Mouse (Mus musculus) midbrain, embryonic 16.5 days (tissue): ENCODE measurements around the gene Tspan5. TPM values are rescaled to one million over a fixed set of nuclear protein-coding genes. Genes with fewer than 3 reads are reported as not detected.

ENCODE experiments used
- ATAC-seq: fragments of 200-750 bp; cut with Nextera tagmentation; 2 replicates; pipeline ENCODE4 v1.8.0; 2017; ENCODE audit warnings: moderate TSS enrichment
- H3K27ac ChIP-seq: fragments of 300-500 bp; sonication (generic); 2 replicates; pipeline ENCODE4 v1.5.1; 2014; ENCODE audit warnings: mild to moderate bottlenecking, low read length, mixed read lengths
- H3K27me3 ChIP-seq: fragments of 300-500 bp; sonication (generic); 2 replicates; pipeline ENCODE4 v1.6.1; 2014; ENCODE audit warnings: low read depth, low read length, mixed read lengths; ENCODE audit not compliant: control insufficient read depth, insufficient read depth
- H3K36me3 ChIP-seq: fragments of 300-500 bp; sonication (generic); 2 replicates; pipeline ENCODE4 v1.6.1; 2014; ENCODE audit warnings: mild to moderate bottlenecking, low read length, moderate library complexity, mixed read lengths; ENCODE audit not compliant: control insufficient read depth, insufficient read depth
- H3K4me1 ChIP-seq: fragments of 300-500 bp; sonication (generic); 2 replicates; pipeline ENCODE4 v1.6.1; 2014; ENCODE audit warnings: mild to moderate bottlenecking, low read length, mixed read lengths; ENCODE audit not compliant: control insufficient read depth, insufficient read depth
- H3K4me2 ChIP-seq: fragments of 300-500 bp; sonication (generic); 2 replicates; pipeline ENCODE4 v1.6.1; 2014; ENCODE audit warnings: mild to moderate bottlenecking, low read length, mixed read lengths
- H3K4me3 ChIP-seq: fragments of 300-500 bp; sonication (generic); 2 replicates; pipeline ENCODE4 v1.5.1; 2014; ENCODE audit warnings: low read depth, mild to moderate bottlenecking, low read length, moderate library complexity, mixed read lengths
- H3K9ac ChIP-seq: fragments of 300-500 bp; sonication (generic); 2 replicates; pipeline ENCODE4 v1.6.1; 2014; ENCODE audit warnings: low read depth, low read length, mixed read lengths
- H3K9me3 ChIP-seq: fragments of 300-500 bp; sonication (generic); replicated peaks from 2 replicates; pipeline ENCODE4 v1.6.1; 2014; ENCODE audit warnings: mild to moderate bottlenecking, low read length, mixed read lengths; ENCODE audit not compliant: control insufficient read depth, poor library complexity, severe bottlenecking
- WGBS: fragments of 180-500 bp; shearing (Covaris S2); extraction: QIAGEN DNeasy Blood & Tissue Kit; methylation state at CpG from one replicate; pipeline ENCODE4 v1.1.7; 2014; 5-methylcytosine and 5-hydroxymethylcytosine counted together
- polyA plus RNA-seq: library from polyadenylated mRNA; unstranded; fragments of >200 nt; fragmentation: Nextera tagmentation; extraction: Ambion mirVana; gene quantifications from 2 replicates; pipeline ENCODE4 v1.2.1, GENCODE M21; 2015

The Tspan5 gene
- polyA plus RNA-seq, 1 experiment from 2014 or later, result 101 TPM

GRCm38 (mm10) chr3:138876418-138876817 is 134.4 kb downstream of the Tspan5 start:
- no peak for ATAC-seq
- H3K9me3 ChIP-seq, result no peaks in the 10 kb centered on the region
- no peaks in the 10 kb centered on the region for H3K27me3 ChIP-seq
- WGBS, result 85% methylated on average over 10 of the region's 10 CpGs
- no peak overlapping the region for H3K9ac ChIP-seq
- 0 out of 2 replicates have a peak, but pooled peaks cover 7% of the 10 kb centered on the region for H3K36me3 ChIP-seq
- no peak overlapping the region for H3K27ac ChIP-seq
- peaks cover 10% of the 10 kb centered on the region for H3K4me1 ChIP-seq
- H3K4me3 ChIP-seq, result no peak overlapping the region
- no peak overlapping the region for H3K4me2 ChIP-seq

GRCm38 (mm10) chr3:138876931-138877361 is 135.0 kb downstream of the Tspan5 start:
- 88% methylated on average over 14 of the region's 14 CpGs for WGBS
- Histone ChIP-seq H3K9ac (no peak overlapping the region), H3K4me1 (peaks cover 15% of the 10 kb centered on the region), H3K4me3 (no peak overlapping the region), H3K27ac (no peak overlapping the region), H3K4me2 (no peak overlapping the region), H3K27me3 (no peaks in the 10 kb centered on the region), H3K36me3 (0 out of 2 replicates have a peak, but pooled peaks cover 7% of the 10 kb centered on the region), H3K9me3 (no peaks in the 10 kb centered on the region)
- no peak for ATAC-seq

GRCm38 (mm10) chr3:138877741-138878140 is 135.7 kb downstream of the Tspan5 start:
- Histone ChIP-seq H3K4me1 (peaks cover 19% of the 10 kb centered on the region), H3K4me3 (no peak overlapping the region), H3K9ac (no peak overlapping the region), H3K9me3 (no peaks in the 10 kb centered on the region), H3K27ac (no peak overlapping the region), H3K36me3 (0 out of 2 replicates have a peak, but pooled peaks cover 7% of the 10 kb centered on the region), H3K4me2 (no peak overlapping the region), H3K27me3 (no peaks in the 10 kb centered on the region)
- WGBS, result 80% methylated on average over 4 of the region's 4 CpGs
- ATAC-seq, result no peak

- H3K4me2 ChIP-seq, result no peak overlapping the region
- H3K4me1 ChIP-seq, result peaks cover 19% of the 10 kb centered on the region
- peak; percentile 65; the same call in 1 of the 2 replicates for ATAC-seq
- H3K36me3 ChIP-seq, result no peaks in the 10 kb centered on the region
- no peak overlapping the region for H3K9ac ChIP-seq
- H3K9me3 ChIP-seq, result no peaks in the 10 kb centered on the region
- H3K4me3 ChIP-seq, result no peak overlapping the region
- peak overlapping the region; percentile 39; the same call in 1 of the 2 replicates for H3K27ac ChIP-seq
- no peaks in the 10 kb centered on the region for H3K27me3 ChIP-seq
- 85% methylated on average over 11 of the region's 11 CpGs for WGBS
These were observed 139.2 kb downstream of the Tspan5 start for GRCm38 (mm10) chr3:138880999-138881724.

GRCm38 (mm10) chr3:138881725-138882347 is 139.8 kb downstream of the Tspan5 start:
- WGBS, result 55% methylated on average over 6 of the region's 6 CpGs
- no peak overlapping the region for H3K9ac ChIP-seq
- no peaks in the 10 kb centered on the region for H3K36me3 ChIP-seq
- H3K9me3 ChIP-seq, result no peaks in the 10 kb centered on the region
- H3K4me2 ChIP-seq, result no peak overlapping the region
- ATAC-seq, result peak; percentile 89
- no peaks in the 10 kb centered on the region for H3K27me3 ChIP-seq
- no peak overlapping the region for H3K27ac ChIP-seq
- H3K4me3 ChIP-seq, result no peak overlapping the region
- H3K4me1 ChIP-seq, result peaks cover 19% of the 10 kb centered on the region

GRCm38 (mm10) chr3:138886121-138886520 is 144.1 kb downstream of the Tspan5 start:
- H3K27ac ChIP-seq, result no peak overlapping the region
- WGBS, result 82% methylated on average over 5 of the region's 5 CpGs
- H3K9ac ChIP-seq, result no peak overlapping the region
- no peak overlapping the region for H3K4me3 ChIP-seq
- no peak for ATAC-seq
- H3K9me3 ChIP-seq, result no peaks in the 10 kb centered on the region
- H3K27me3 ChIP-seq, result no peaks in the 10 kb centered on the region
- no peak overlapping the region for H3K4me2 ChIP-seq
- peaks cover 23% of the 10 kb centered on the region for H3K4me1 ChIP-seq
- no peaks in the 10 kb centered on the region for H3K36me3 ChIP-seq

GRCm38 (mm10) chr3:138889214-138889613 is 147.2 kb downstream of the Tspan5 start:
- ATAC-seq, result no peak
- 66% methylated on average over 4 of the region's 4 CpGs for WGBS
- Histone ChIP-seq H3K36me3 (no peaks in the 10 kb centered on the region), H3K27ac (no peak overlapping the region), H3K4me1 (peaks cover 18% of the 10 kb centered on the region), H3K9me3 (no peaks in the 10 kb centered on the region), H3K27me3 (no peaks in the 10 kb centered on the region), H3K4me2 (no peak overlapping the region), H3K9ac (no peak overlapping the region), H3K4me3 (no peak overlapping the region)

GRCm38 (mm10) chr3:138889769-138890295 is 147.8 kb downstream of the Tspan5 start:
- no peak overlapping the region for H3K27ac ChIP-seq
- WGBS, result 72% methylated on average over 10 of the region's 10 CpGs
- H3K9me3 ChIP-seq, result no peaks in the 10 kb centered on the region
- H3K4me2 ChIP-seq, result no peak overlapping the region
- H3K4me1 ChIP-seq, result peaks cover 18% of the 10 kb centered on the region
- H3K9ac ChIP-seq, result no peak overlapping the region
- H3K36me3 ChIP-seq, result no peaks in the 10 kb centered on the region
- H3K27me3 ChIP-seq, result no peaks in the 10 kb centered on the region
- ATAC-seq, result no peak
- no peak overlapping the region for H3K4me3 ChIP-seq

GRCm38 (mm10) chr3:138893520-138893919 is 151.5 kb downstream of the Tspan5 start:
- H3K9ac ChIP-seq, result no peak overlapping the region
- no peak overlapping the region for H3K4me3 ChIP-seq
- no peaks in the 10 kb centered on the region for H3K27me3 ChIP-seq
- H3K9me3 ChIP-seq, result no peaks in the 10 kb centered on the region
- peak overlapping the region; percentile 38; the same call in 1 of the 2 replicates for H3K27ac ChIP-seq
- no peak overlapping the region for H3K4me2 ChIP-seq
- H3K36me3 ChIP-seq, result peaks cover 13% of the 10 kb centered on the region
- peaks cover 18% of the 10 kb centered on the region for H3K4me1 ChIP-seq
- peak; percentile 37; the same call in 1 of the 2 replicates for ATAC-seq
- WGBS, result 46% methylated on average over 5 of the region's 5 CpGs
